Mouse (Mus musculus) retina, adult 2 months (tissue): ENCODE measurements around the gene Sdk1.
A peak's percentile ranks its signal among the peaks of the same experiment; 100 is the strongest.
"Not testable (repeated sequence)": the region's sequence is repeated elsewhere in the genome, so short reads cannot be mapped to it uniquely, and the experiment has no call there.

Experiments
- DNase-seq: peaks from one replicate; pipeline ENCODE4 v3.0.0-alpha.2; 2012; ENCODE audit warnings: low read depth, low spot score

Gene Sdk1

GRCm38 (mm10) chr5:141633271-141633670 is 392.0 kb downstream of the Sdk1 start:
- no peak for DNase-seq

- no peak for DNase-seq
Observed at GRCm38 (mm10) chr5:141636406-141636805, 395.1 kb downstream of the Sdk1 start.

GRCm38 (mm10) chr5:141637054-141637453 is 395.8 kb downstream of the Sdk1 start:
- not testable (repeated sequence) for DNase-seq

- no peak for DNase-seq
Observed at GRCm38 (mm10) chr5:141645671-141646070, 404.4 kb downstream of the Sdk1 start.

GRCm38 (mm10) chr5:141646621-141647020 is 405.3 kb downstream of the Sdk1 start:
- no peak for DNase-seq

GRCm38 (mm10) chr5:141649831-141650375 is 408.6 kb downstream of the Sdk1 start:
- DNase-seq, result no peak

GRCm38 (mm10) chr5:141651690-141652377 is 410.5 kb downstream of the Sdk1 start:
- no peak for DNase-seq

GRCm38 (mm10) chr5:141676371-141676770 is 435.1 kb downstream of the Sdk1 start:
- no peak for DNase-seq

GRCm38 (mm10) chr5:141677034-141677433 is 435.7 kb downstream of the Sdk1 start:
- no peak for DNase-seq

GRCm38 (mm10) chr5:141677841-141678240 is 436.6 kb downstream of the Sdk1 start:
- DNase-seq, result no peak

- DNase-seq, result no peak
Observed at GRCm38 (mm10) chr5:141686876-141687420, 445.7 kb downstream of the Sdk1 start.

GRCm38 (mm10) chr5:141689442-141690105 is 448.3 kb downstream of the Sdk1 start:
- DNase-seq, result peak; percentile 16

- DNase-seq, result no peak
Observed at GRCm38 (mm10) chr5:141691482-141691975, 450.2 kb downstream of the Sdk1 start.

- no peak for DNase-seq
Observed at GRCm38 (mm10) chr5:141693716-141694115, 452.4 kb downstream of the Sdk1 start.

- DNase-seq, result no peak
Observed at GRCm38 (mm10) chr5:141694901-141695300, 453.6 kb downstream of the Sdk1 start.

- no peak for DNase-seq
Observed at GRCm38 (mm10) chr5:141698406-141698805, 457.1 kb downstream of the Sdk1 start.

- DNase-seq, result no peak
Observed at GRCm38 (mm10) chr5:141720751-141721150, 479.5 kb downstream of the Sdk1 start.

GRCm38 (mm10) chr5:141727968-141728367 is 486.7 kb downstream of the Sdk1 start:
- no peak for DNase-seq

- DNase-seq, result no peak
Observed at GRCm38 (mm10) chr5:141730006-141730405, 488.7 kb downstream of the Sdk1 start.

GRCm38 (mm10) chr5:141738725-141739124 is 497.4 kb downstream of the Sdk1 start:
- DNase-seq, result no peak

GRCm38 (mm10) chr5:141748793-141749192 is 507.5 kb downstream of the Sdk1 start:
- DNase-seq, result no peak

GRCm38 (mm10) chr5:141754278-141754677 is 513.0 kb downstream of the Sdk1 start:
- no peak for DNase-seq
